Mouse (Mus musculus) small intestine, adult 2 months (tissue): Measurements from ENCODE around the gene Habp2.

Source experiments
- CTCF ChIP-seq: fragments of 200-500 bp; IDR thresholded peaks from 2 replicates; pipeline ENCODE4 v1.5.1; 2012; ENCODE audit warnings: low read depth, mild to moderate bottlenecking, control low read depth, inconsistent platforms, low read length, moderate library complexity, mixed read lengths; ENCODE audit not compliant: insufficient replicate concordance, insufficient read length; ENCODE audit errors: extremely low read depth
- POLR2A ChIP-seq: fragments of 200-500 bp; IDR thresholded peaks from 2 replicates; pipeline ENCODE4 v1.6.1; 2012; ENCODE audit warnings: low read depth, mild to moderate bottlenecking, control low read depth, inconsistent platforms, low read length, moderate library complexity

- TF ChIP-seq CTCF, result no peak
- no peak for TF ChIP-seq POLR2A
Observed at GRCm38 (mm10) chr19:56291898-56292297, 5.0 kb downstream of the Habp2 start.
